Mouse (Mus musculus) layer of hippocampus, postnatal 36 days (tissue): ENCODE measurements around the gene Vmn2r72. TPM values are rescaled to one million over a fixed set of nuclear protein-coding genes. Genes with fewer than 3 reads are reported as not detected.

Experiments
- DNase-seq, 2 experiments: peaks; one replicate each; pipeline ENCODE4 v3.0.0; 2022
- total RNA-seq, 2 experiments: library from RNA; stranded (reverse); gene quantifications; 2 replicates each; pipeline ENCODE4 v1.2.3; 2021

Gene Vmn2r72
- not detected for total RNA-seq

DNA sequence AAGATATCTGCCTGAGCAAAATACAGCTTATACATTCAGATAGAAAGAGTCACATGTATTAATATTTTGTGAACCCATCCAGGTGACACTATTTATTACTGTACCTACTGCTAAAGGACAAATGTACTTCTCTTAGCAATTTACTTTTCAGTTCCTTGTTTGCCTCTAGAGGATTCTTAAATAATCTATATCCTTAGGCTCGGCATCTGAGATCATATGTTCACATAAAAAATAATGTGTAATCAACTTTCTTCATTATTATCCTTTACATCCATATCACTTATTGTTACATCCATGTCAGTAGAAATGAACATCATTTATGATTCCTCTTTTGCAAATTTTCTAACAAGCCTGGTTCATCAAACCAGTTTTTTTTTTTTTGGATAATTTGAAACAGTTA, at the start of gene Vmn2r72:
Gene Vmn2r72 (minus strand): TSS at position 101 of the 400 bp plus-strand sequence.
- no peak for DNase-seq

Other genes starting within 250 kb of the Vmn2r72 start
- not detected for gene Vmn2r71, start 192.0 kb downstream of the Vmn2r72 start, total RNA-seq
- gene Vmn2r70, start 185.9 kb downstream of the Vmn2r72 start, total RNA-seq = not detected
- gene Vmn2r73, start 121.2 kb upstream of the Vmn2r72 start, total RNA-seq = not detected
- gene Vmn2r74, start 206.5 kb upstream of the Vmn2r72 start, total RNA-seq = not detected